Mouse (Mus musculus) ES-E14 (cell line): ENCODE results near the gene Haus6.

ENCODE experiments used
- HCFC1 ChIP-seq: IDR thresholded peaks from 2 replicates; pipeline ENCODE4 v1.6.1; 2012; ENCODE audit warnings: low read length, inconsistent platforms, borderline replicate concordance; ENCODE audit not compliant: insufficient read depth
- ZNF384 ChIP-seq: IDR thresholded peaks from 2 replicates; pipeline ENCODE4 v1.6.1; 2012; ENCODE audit warnings: low read depth, low read length, inconsistent platforms

DNA sequence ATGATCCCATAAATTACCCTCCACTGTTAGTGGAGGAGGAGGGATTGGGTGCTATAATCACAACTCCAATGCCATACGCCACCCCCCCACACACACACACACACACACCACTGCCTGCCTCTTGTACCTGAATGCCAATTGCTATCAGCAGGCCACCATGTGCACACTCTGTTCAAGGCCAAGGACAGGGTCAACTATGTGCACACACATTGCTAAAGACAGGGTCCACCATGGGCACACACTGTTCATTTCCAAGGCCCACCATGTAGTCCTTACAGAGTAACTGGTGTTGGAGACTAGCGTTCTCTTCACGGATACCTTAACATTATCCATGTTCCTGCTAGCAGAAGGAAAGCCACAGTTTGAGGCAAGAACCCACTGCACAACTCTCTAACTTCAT is 50.8 kb downstream of the Haus6 start:
- TF ChIP-seq ZNF384: no peak
- no peak for TF ChIP-seq HCFC1
